Mouse (Mus musculus) spleen, postnatal 10 days (tissue): ENCODE data around the gene Tac4.

Experiments used
- DNase-seq, 2 experiments: peaks; one replicate each; pipeline ENCODE4 v3.0.0; 2021 to 2022; ENCODE audit warnings: low spot score in 2 of 2

Gene Tac4

DNA sequence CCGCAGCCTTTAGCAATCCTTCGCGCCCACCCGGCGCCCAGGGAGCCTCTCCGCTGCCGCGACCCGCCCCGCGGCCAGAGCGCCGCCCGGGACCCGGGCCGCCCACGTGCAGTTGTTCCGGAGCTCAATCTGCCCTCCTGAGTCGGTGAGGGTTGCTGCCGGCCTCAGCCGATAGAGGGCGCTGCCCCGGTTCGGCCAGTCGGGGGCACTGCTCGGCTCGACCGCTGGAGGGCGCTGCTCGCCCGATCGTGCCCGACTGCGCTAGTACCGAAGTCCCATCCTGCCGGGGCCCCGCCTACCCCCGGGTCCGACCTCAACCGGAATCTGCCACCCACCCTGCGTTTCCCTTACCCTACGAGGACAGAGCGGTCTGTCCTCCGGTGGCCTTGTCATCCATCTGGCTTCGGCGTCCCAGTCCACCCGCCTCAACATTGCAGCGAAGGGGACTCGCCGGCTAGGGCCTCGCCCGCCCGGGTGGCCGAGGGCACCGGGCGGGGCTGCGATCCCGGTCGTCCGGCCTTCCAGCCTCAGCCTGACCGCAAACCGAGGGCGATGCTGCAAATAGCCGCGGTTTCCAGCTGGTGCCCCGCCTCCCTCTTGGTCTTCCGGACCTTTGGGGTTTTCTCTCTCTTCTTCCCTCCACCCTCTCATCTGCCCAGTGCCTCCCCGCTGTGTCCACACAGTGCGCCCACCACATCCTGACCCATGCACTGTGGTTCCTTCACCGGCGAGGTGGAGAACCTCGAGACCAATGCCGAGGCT is 2.1 kb upstream of the Tac4 start:
- peak; percentile 93 to 95 for DNase-seq

DNA sequence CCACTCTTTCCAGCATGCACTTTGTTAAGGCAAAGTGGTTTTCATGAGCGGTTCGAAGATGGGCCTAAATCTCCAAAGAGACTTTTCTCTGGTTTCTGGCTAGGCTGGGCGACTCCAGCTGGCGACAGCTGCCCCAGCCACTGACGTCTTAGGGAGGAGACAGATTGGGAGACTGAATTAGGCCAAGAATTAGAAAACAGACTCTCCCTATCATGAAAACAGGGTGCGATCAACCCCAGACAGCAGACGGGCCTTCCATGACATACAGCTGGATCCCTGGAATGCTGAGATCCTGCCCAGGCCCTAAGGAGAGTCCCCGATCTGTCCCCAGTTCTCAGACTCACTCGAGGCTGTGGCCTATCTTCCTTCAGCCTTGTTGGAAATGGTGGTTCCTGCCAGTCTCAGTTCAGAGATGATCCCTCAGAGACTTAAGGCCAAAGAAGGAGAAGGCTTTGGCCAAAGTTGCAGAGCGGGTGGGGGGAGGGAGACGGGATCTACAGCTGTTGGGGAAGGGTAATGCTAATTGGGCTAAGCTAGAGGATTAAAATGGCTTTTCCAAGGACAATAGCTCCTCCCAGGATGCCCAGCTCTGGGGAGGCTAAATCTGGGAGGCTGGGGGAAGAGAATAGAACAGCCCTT is 2.6 kb downstream of the Tac4 start:
- DNase-seq, result no peak

DNA sequence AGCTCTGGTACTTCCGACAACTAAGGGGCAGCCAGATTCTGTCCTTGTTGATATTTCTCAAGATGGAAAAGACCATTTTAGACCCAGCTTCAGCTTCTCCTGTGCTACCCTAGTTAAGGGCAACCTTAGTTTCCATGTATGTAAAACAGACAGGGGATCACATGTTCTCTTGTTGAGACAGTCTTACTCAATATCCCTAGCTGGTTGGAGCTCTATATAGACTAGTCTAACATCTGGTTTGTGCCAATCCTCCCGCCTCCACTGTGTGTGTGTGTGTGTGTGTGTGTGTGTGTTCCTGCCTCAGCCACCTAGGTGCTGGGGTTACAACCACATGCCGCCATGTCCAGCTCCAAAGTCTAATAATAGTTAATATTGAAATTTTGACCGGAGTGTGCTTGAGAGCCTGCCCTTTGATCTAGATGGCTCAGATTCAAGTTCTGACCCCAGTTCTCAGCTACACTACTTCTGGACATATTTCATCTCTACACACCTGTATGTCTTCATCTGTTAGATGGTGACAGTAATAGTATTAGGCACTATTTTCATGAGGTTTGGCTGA is 3.2 kb downstream of the Tac4 start:
- DNase-seq, result no peak

DNA sequence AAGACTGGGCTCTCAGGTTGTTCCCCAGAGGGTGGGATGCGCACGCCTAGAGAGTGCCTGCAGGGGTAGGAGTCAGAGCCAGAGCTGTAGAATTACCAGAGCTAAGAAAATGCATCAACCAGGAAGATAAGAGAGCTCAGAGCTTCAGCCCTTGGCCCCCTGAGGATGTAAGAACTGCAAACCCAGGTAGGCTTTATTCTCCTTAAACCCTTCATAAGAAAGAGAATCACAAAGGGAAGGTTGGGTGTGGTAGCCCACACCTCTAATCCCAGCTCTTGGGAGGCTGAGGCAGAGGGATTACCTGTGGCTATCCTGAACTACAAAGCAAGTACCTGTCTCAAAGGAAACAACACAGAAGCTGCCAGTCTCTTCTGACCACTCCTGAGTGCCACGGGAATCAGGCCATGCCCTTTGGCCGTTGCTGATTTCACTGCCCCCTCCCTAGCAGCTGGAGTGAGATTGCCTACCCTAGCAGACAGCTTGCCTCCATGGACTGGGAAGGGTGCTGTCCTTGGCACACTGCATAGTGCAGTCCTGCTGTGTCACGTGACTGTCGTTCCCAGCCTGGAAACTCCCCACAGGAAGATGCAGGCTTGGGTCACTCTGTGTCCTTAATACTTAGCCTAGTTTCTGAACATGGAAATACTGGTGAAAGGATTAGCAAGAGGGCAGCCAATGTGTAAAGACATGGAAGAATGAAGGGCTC is 5.4 kb downstream of the Tac4 start:
- no peak for DNase-seq

DNA sequence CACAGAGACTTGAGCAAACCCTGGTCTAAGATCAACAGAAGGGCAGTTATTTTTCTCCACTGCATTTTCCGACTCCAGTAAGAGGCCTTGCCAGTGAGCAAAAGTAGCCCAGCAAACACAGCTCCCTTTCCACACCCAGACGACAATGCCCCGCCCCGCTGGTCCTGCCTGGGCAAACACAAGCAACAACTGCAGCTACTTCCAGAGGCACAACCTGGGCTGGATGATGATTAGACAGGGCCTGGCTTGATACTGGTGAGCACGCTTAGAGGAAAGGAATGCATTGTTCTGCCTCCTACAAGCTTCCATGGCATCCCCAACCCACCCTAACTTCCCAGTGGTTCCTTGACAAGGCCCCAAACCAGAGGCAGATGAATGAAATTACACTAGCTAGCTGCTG is 12.3 kb downstream of the Tac4 start:
- no peak for DNase-seq

DNA sequence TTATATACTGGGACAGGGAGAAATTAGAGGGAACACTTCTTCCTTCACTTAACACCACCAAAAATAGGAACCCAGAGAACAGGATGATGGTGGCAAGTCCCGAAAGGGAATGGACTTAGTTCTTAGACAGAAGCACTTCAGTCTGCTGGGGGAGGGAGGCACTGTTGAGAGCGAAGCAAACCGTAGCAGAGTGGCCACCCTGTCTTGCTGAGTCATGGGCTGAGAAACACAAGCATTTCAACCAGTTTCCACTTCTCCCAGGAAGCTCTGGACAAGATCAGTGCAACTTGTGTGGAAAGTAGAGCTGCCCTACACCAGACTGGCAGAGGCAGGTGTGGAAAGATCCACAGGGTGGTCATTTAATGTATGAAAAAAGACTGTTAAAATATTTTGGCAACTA is 13.3 kb downstream of the Tac4 start:
- DNase-seq, result no peak

DNA sequence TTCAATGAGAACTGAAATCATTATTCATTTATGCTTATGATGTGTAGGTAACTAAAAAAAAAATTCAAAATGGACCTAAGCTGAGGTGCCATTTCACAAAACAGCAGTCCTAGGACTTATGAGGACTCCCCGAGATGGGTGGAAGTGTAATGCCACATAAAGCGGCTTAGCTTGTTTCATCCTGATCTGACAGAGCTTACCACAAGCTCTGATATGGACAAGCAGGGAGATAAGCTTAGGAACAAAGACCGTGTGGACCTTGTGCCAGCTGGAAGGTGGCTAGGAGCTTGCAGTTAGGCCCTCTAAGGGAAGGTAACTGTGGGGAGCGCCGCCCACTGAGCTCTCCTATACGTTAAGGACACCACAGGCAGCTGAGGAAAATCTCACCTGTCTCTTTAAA is 14.7 kb downstream of the Tac4 start:
- no peak for DNase-seq

DNA sequence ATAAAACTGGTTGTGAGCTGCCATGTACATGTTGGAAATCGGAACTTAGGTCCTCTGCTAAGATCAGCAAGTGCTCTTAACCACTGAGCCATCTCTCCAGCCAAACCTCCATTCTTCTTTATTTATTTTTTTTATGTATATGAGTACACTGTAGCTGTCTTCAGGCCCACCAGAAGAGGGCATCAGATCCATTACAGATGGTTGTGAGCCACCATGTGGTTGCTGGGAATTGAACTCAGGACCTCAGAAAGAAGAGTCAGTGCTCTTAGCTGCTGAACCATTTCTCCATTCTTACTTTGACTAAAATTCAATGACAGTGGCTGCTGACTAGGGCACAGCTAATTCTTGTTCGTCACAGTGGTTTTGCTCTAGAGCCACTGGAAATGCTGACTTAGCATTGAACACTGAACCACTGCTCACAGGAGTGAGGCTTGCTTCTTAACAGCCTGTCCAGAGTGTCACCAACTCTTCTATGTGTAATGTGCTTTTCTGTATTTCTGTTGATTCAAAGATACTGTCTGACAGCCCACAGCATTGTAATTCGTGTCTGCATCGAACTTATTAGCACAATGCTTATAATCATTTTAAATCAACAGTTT is 17.8 kb downstream of the Tac4 start:
- DNase-seq, result no peak

DNA sequence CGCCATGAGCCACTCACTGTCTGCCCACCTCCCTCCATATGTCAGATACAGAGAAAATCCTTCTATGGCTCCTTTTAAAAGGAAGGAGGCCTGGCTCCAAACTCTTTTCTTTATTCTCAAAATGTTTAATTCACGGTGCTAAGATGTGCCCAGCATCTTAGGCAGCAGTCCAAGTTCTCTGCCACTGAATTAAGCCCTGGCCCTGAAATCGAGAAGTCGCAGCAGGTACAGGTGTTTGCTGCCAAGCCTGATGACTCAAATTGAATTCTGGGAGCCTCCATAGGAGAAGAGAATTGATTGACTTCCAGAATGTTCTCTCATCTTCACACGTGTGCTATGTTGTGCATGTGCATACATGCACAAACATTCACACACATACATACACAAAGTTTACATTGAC is 21.0 kb downstream of the Tac4 start:
- no peak for DNase-seq

DNA sequence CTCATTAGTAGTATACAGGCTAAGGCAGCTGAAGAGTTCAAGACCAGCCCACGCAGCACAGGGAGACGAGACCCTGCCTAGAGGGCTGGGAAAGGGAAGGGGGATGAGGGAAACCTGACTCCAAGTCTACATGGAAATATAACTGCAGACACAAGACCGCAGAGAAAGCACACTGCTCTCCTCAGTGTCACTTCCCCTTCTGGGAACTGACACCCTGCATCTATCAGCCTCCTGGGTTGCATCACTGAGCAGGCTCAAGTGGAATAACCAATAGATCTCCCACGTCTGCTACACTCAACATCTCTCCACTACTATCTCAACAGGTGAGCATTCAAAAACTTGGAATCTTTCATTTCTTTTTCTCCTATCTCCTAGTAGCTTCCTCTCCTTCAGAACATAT is 30.7 kb downstream of the Tac4 start:
- no peak for DNase-seq

DNA sequence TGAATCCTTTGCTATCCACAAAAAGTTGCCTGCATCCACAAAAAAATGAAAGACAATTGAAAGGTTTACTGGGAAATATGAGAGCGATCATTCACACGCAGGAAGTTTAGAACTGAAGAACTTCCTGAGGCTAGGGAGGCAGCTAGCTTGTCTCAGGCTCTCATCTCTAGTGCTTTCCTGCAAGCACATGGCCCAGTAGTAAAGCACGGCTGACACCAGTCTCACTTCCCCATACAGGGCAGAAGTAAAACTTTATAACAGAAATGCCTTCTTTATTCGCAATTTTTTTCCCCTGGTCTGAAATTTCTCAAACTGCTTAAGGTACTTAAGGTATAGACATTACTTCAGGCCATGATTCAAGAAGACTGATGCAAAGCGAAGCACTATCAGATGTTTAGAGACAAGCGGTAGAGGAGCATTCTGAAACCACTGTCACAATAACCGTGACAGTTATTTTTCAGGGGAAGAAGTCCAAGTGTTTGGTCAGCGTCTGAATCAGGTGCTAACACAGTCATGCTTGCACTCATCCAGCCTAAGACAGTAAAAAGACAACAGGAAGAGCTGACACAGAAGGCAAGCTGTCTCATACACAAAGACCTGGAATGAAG is 31.8 kb downstream of the Tac4 start:
- no peak for DNase-seq

DNA sequence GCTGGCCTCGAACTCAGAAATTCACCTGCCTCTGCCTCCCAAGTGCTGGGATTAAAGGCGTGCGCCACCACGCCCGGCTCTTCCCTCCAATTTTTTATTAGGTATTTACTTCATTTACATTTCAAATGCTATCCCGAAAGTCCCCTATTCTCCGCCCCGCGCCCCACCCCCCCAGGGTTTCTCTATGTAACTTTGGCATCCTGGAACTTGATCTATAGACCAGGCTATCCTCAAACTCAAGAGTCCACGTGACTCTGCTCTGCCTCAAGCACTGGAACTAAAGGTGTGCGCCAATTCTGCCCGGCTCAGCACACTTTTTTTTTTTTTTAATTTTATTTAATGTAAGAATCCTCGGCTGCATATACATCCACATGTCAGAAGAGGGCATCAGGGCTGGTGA is 34.4 kb downstream of the Tac4 start:
- no peak for DNase-seq

DNA sequence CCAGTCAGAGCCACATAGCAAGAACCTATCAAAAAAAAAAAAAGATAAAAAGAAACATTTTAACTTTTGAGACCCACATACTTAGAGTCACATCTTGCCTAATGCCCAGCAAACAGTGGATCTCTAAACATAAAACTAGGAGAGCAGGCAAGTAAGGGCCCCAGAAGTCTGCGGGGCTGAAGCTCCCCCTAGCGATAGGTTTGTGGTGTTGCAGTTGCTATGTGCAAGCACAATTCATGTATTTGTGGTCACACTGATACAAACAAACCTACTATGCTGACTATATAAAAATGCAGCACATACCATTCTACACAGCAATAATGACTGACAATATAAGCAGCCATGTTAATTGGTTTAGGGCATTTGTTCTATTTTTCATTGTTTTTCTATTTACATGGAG is 36.8 kb downstream of the Tac4 start:
- peak in 1 of 2 experiments; percentile 48 for DNase-seq

DNA sequence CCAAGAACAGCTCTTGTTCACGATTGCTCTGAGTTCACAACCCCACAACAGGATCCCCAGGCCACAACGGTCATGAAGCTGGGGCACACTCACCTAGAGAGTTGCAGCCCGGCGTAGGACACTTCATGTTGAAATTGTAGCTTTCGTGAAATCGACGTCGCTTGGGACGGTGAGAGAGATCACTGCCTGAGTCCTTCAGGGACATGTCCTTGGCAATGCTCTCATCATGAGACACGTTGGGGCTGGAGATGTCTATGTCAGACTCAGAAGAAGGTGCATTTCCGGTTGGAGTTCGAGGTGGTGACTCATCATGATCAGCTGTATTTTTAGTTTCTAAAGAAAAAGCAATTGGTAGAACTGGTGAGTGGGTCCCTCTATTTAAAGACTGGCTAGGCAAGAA is 38.6 kb downstream of the Tac4 start:
- DNase-seq, result no peak

DNA sequence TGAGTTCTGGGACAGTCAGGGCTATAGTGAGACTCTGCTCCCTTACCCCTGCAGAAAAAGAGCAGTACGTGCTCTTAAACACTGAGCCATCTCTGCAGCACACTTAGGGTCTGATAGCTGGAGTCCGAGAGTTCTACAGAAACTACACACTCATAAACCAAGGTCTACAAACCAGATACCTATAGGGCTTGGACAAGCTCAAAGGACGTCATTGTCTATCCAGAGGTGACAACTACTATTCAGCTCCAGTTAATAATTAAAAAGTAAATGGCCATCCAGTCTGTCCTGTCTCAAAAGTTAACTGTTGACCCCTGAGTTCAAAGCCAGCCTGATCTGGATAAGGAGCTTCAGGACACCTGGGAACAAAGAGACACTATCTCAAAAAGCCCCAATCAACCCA is 40.4 kb downstream of the Tac4 start:
- DNase-seq, result no peak

DNA sequence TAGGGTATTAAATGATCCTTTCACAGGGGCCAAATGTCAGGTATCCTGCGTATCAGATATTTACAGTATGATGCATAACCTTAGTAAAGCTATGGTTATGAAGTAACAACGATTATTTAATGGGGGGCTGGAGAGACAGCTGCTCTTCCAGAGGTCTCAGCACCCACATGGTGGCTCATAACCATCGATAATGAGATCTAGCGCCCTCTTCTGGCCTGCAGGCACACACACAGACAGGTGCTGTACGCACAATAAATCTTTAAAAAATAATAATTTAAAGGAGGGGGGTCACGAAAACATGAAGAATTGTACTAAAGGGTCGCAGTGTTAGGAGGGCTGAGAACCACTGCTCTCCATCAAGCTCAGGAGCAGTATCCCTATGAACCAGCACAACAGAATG is 44.3 kb downstream of the Tac4 start:
- peak in 1 of 2 experiments; percentile 41 for DNase-seq

DNA sequence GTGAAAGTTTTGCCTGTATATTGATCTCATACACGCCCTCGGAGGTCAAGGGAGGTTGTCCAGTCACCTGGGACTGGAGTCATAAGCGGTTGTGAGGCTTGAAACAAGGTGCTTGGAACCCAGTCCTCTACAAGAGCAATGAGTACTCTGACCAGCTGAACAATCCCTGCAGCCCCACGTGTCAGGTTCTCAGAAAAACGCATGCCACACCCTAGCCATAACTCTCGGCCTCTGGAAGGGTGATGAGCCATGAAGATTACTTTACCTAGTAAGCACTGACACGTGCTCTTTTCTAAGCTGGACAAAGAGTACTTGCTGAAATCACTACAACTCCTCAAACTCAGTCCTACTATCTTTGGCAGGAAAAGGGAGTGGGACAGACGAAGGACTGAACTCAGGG is 46.2 kb downstream of the Tac4 start:
- no peak for DNase-seq

DNA sequence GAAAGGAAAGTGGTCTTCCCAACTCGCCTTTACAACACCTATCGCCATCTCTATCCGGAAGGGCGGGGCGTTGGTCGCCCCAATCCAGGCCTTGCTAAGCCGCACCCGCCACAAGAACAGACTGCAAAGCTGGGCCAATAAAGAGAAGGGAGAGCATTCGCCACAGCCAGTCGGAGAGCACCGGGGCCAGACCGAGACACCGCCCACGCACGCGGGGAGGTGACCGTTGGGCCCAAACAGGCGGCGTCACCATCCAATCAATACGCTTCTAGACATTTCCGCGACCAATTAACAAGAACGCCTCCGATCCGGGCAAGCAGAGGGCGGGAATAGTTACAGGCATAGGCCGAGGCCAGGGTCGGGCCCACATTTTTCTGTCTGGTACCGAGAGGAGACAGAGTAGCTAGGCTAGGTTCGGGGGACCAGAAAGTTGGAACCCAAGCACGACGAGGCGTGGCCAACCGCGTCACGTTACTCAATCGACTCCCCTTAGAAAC is 48.2 kb downstream of the Tac4 start:
- DNase-seq, result peak; percentile 90 to 98

DNA sequence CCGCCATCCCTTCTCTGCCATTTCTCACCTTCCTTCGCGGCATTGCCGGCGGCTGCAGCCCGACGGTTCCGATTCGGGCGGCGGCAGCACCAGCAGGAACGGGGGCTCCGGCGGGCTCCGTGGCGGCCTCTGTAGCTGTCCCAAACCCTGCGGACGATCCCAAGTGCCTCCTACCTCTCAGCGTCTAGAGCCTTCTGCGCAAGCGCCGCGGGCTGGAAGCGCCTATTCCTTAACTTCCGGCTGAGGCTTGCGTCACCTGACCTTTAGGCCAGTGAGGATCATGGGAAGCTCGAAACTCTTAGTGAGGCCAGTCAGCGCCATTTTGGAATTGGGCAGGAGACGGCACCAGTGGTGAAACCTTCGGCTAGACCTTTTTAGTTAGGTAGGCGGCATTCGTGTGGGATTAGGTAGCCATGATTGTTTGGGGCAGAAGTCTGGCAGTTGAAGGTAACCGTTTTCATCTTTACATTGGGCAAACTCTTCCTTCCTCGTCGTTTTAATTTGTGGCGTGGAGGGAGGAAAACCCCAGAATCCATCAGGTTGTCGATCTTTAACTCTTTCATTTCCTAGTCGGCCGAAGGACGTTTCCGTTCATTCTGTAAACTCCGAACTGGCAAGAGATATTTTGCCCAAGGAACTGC is 48.8 kb downstream of the Tac4 start, which contains the start of gene Kat7:
Gene Kat7 (minus strand): TSS at position 240 of the 641 bp plus-strand sequence.
- DNase-seq, result peak in 1 of 2 experiments; percentile 97

DNA sequence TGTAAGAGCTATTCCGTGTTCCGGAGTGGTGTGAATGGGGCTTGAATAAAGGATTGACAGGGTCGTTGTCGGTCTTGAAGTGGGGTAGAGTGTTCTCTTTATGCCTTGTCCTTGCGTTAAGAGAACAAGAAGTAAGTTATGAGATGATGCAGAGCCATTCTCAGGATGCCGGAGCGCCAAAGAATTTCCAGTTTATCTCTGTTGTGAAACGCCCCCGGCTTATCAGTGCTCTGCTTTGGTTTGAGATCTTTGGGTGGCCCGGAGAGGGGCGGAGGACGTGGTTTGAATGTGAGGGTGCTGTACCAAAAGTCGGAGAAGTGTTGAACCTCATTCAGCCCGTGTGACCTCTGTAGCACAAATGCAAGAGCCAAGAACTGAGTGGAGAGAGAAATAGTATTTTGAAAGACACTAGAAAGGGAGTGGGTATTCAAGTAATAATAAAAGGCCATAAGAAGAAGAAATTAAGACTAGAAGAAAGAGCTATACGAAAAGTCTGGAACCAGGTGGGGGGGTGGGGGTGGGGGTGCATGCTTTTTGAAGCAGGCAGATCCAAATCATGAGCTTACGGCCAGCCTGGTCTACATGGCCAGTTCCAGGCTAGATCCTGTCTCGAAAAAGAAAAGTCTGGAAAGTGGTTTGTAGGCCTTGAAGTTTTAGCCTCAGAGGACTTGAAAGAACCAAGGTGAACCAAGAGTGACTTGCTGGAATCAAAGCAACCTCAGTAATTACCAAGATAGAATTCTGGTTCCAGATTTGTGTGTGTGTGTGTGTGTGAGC is 49.5 kb downstream of the Tac4 start:
- peak; percentile 50 for DNase-seq
